Mouse (Mus musculus): ENCODE measurements around the gene Anp32a.
A peak's percentile ranks its signal among the peaks of the same experiment; 100 is the strongest.

The Anp32a gene

GRCm38 (mm10) chr9:62345633-62346387, 4.7 kb downstream of the Anp32a start:
- ATAC-seq (ENCODE audit: insufficient number of reproducible peaks, low FRiP score, low TSS enrichment) = no peak

GRCm38 (mm10) chr9:62346388-62346679, 5.2 kb downstream of the Anp32a start:
- ATAC-seq (ENCODE audit: insufficient number of reproducible peaks, low FRiP score, low TSS enrichment) = no peak

DNA sequence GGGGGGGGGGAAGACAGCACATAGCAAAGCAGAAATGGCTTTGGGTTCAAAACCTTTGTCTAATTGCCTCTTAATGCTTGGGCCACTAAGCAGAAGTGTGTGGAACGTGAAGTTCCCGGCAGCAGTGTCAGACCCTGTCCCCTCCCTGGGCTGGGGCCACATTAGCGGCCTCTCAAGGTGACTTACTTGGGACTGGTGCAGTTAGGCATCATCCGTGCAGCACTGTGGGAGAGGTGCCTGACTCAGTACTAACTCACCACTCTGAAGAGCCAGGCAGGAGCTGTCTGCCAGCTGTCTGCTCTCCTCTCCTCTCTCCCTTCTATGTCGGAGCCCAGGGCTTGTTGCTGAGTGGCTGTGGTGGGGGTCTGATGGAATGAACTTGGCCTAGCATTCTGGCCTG, 6.1 kb downstream of the Anp32a start:
- no peak for ATAC-seq (ENCODE audit: insufficient number of reproducible peaks, low FRiP score, low TSS enrichment)

- ATAC-seq (ENCODE audit: insufficient number of reproducible peaks, low FRiP score, low TSS enrichment) = no peak
Measured at GRCm38 (mm10) chr9:62348050-62348449, 7.0 kb downstream of the Anp32a start.

GRCm38 (mm10) chr9:62348467-62348985, 7.4 kb downstream of the Anp32a start:
- no peak for ATAC-seq (ENCODE audit: insufficient number of reproducible peaks, low FRiP score, low TSS enrichment)

- no peak for ATAC-seq (ENCODE audit: insufficient number of reproducible peaks, low FRiP score, low TSS enrichment)
Measured at GRCm38 (mm10) chr9:62349250-62349649, 8.2 kb downstream of the Anp32a start.

DNA sequence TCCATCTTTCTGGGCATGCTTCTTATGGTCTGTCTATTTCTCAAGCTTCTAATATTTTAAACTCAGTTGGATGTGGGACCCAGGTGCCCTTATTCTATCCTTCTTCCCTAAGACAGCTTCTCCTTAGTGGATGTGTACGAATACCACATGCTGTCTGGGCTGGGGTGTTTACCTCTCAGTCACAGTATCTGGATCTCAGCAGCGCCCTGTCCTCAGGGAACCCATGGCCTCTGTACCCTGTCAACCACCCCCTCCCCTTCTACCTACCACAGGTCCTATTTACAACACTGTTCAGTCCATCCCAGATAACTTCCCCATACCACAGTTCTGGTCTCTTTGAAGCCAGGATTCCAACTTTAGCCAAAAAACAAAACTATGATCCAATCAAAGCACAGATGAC, 9.6 kb downstream of the Anp32a start:
- no peak for ATAC-seq (ENCODE audit: insufficient number of reproducible peaks, low FRiP score, low TSS enrichment)

- no peak for ATAC-seq (ENCODE audit: insufficient number of reproducible peaks, low FRiP score, low TSS enrichment)
Measured at GRCm38 (mm10) chr9:62351200-62351599, 10.1 kb downstream of the Anp32a start.

DNA sequence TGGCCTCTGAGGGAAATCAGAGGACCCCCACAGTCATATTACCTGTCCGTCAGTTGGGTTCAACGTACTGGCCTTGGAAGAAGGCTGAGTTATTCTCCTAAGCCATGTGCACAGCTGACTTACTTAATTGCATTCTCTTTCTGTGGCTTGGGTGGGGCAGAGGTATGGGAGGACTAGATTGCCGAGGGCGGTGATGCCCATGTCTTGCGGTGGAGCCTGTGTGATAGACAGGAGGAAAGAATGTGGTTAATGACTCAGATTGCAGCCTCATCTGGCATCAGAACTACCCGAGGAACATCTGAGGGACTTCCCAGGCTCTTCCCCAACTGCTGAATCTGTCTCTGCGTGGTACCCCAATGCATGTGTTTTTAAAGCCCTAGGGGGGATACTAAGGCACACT, 12.7 kb downstream of the Anp32a start:
- no peak for ATAC-seq (ENCODE audit: insufficient number of reproducible peaks, low FRiP score, low TSS enrichment)

GRCm38 (mm10) chr9:62354838-62355719, 14.0 kb downstream of the Anp32a start:
- no peak for ATAC-seq (ENCODE audit: insufficient number of reproducible peaks, low FRiP score, low TSS enrichment)

DNA sequence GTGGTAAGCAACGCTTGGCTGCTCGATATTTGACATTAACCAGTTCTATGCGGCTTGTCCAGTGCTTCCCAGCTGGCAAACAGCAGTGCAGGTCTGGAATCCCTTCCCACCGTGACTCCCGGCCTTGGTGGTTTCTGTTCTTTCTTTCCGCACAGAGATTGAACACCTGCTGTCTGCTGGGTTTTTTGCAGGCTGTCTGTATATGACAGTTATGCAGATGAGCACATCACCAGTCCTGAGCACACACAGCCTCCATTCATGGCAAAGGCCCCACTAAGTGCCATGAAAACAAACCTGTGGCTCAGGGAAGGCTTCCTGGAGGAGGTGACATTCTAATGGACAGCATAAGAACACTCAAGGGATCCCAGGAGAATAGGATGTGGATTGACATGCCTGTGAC, 14.7 kb downstream of the Anp32a start:
- ATAC-seq (ENCODE audit: insufficient number of reproducible peaks, low FRiP score, low TSS enrichment) = no peak

GRCm38 (mm10) chr9:62357593-62357992, 16.5 kb downstream of the Anp32a start:
- ATAC-seq (ENCODE audit: insufficient number of reproducible peaks, low FRiP score, low TSS enrichment) = no peak

DNA sequence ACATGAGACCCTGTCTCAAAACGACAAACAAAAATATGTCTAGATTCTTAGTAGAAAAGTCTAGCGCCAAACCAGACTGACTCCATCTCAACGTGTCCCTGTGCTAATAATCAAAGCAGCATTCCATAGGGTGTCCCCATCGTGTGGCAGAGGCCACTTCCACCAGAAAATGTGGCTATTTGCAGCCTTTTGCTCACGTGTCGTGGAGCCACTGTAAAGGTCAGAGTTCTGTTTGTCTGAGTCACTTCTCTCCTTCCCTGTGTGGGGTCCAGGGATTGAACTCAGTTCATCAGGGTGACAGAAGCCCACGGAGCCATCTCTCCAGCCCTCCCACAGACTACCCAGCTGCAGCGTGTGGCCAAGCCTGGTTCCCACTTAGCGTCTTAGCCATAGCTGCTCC, 17.8 kb downstream of the Anp32a start:
- no peak for ATAC-seq (ENCODE audit: insufficient number of reproducible peaks, low FRiP score, low TSS enrichment)

GRCm38 (mm10) chr9:62360889-62361288, 19.8 kb downstream of the Anp32a start:
- no peak for ATAC-seq (ENCODE audit: insufficient number of reproducible peaks, low FRiP score, low TSS enrichment)

GRCm38 (mm10) chr9:62362835-62363385, 21.8 kb downstream of the Anp32a start:
- no peak for ATAC-seq (ENCODE audit: insufficient number of reproducible peaks, low FRiP score, low TSS enrichment)

- peak; percentile 96 for ATAC-seq (ENCODE audit: insufficient number of reproducible peaks, low FRiP score, low TSS enrichment)
Measured at GRCm38 (mm10) chr9:62363619-62364018, 22.5 kb downstream of the Anp32a start.

- ATAC-seq (ENCODE audit: insufficient number of reproducible peaks, low FRiP score, low TSS enrichment) = no peak
Measured at GRCm38 (mm10) chr9:62364216-62364615, 23.1 kb downstream of the Anp32a start.

DNA sequence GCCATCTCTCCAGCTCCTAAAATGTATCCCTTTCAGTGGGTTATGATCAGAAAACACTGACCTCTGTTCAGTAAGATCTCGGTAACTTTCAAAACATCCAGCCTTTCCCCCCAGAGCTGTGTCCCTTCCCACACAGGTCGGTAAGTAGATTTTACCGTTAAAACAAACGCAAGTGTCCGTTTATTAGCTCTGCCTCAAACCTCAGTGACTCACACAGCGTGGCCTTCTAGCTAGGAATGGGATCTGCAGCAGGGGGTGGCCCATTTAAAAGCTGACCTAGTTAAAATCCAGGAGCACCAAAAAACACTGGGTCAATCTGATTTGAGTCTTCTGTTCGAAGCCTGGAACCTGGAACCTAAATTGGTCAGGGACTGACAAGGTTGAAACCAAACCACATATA, 23.7 kb downstream of the Anp32a start:
- ATAC-seq (ENCODE audit: insufficient number of reproducible peaks, low FRiP score, low TSS enrichment) = no peak

- ATAC-seq (ENCODE audit: insufficient number of reproducible peaks, low FRiP score, low TSS enrichment) = no peak
Measured at GRCm38 (mm10) chr9:62365326-62366080, 24.4 kb downstream of the Anp32a start.
